Mouse (Mus musculus): ENCODE data around the gene Rps7. TPM values are rescaled to one million over a fixed set of nuclear protein-coding genes. Genes with fewer than 3 reads are reported as not detected.

Rps7 gene
- polyA plus RNA-seq (2012), result 279 and 328 TPM in 2 replicates

GRCm38 (mm10) chr12:28635535-28636476 is at the start of gene Rps7:
TSS of gene Rps7 (minus strand) at chr12:28635953.

GRCm38 (mm10) chr12:28675121-28675924 is 39.6 kb upstream of the Rps7 start, which contains the start of gene Adi1:
TSS of gene Adi1 (plus strand) at chr12:28675231.

GRCm38 (mm10) chr12:28649141-28650110 is 13.7 kb upstream of the Rps7 start, which contains the start of gene Rnaseh1:
TSS of gene Rnaseh1 (plus strand) at chr12:28649602.

GRCm38 (mm10) chr12:28623195-28623594 is 12.6 kb downstream of the Rps7 start, which contains the start of gene Colec11:
TSS of gene Colec11 (minus strand) at chr12:28623377.

GRCm38 (mm10) chr12:28582423-28582822 is 53.3 kb downstream of the Rps7 start, which contains the start of gene Allc:
TSS of gene Allc (minus strand) at chr12:28582523.

Other genes starting within 250 kb of the Rps7 start
- not detected in 2 replicates for gene Dcdc2c, start 83.6 kb downstream of the Rps7 start, polyA plus RNA-seq (2012)
- gene Allc, start 53.4 kb downstream of the Rps7 start, polyA plus RNA-seq (2012), result not detected in 2 replicates
- 0.17 and 0.19 TPM in 2 replicates for gene Colec11, start 12.6 kb downstream of the Rps7 start, polyA plus RNA-seq (2012)
- 13.3 and 17.4 TPM in 2 replicates for gene Rnaseh1, start 13.6 kb upstream of the Rps7 start, polyA plus RNA-seq (2012)
- 12.1 and 13.6 TPM in 2 replicates for gene Adi1, start 39.3 kb upstream of the Rps7 start, polyA plus RNA-seq (2012)
- gene Trappc12, start 114.5 kb upstream of the Rps7 start, polyA plus RNA-seq (2012), result 15.4 and 16.3 TPM in 2 replicates
- 20.4 and 21.8 TPM in 2 replicates for gene Eipr1, start 115.8 kb upstream of the Rps7 start, polyA plus RNA-seq (2012)